Comparison of ENCODE assay signal across 8 mouse cellular contexts in the genomic region with DNA sequence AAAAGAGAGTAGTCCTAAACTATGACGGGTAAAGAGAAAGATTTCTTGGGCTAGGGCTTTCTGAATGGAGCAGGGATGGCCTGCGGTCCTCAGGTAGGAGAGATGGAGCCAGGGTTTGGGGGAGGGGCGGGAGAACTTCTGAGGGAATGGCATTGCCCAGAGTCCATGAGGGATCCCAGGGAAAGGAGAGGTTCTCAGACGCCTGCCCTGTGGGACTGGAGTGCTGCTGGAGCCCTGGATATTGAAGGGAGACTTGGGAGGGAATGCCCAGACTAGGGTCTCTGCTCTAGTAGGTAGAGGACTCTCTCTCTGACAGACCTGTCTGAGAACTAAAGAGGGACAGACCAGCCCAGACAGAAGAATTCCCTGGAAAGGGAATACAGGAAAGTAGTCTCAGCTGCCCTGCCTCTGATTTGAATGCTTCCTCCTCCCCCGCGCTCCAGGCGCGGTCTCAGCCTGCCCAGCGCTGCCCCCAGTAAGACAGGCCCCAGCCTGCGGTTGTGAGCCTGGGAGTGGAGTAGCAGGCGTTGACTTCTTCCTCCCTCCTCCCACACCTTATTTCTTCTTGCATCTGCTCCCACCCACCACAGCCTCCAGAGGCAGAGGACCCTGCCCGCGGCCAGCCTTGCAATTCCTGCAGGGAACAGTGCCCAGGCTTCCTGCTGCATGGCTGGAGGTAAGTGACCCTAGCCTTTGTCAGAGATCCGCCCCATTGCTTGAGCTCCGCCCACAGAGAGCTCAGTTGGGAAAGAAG. TPM values are rescaled to one million over a fixed set of nuclear protein-coding genes. Genes with fewer than 3 reads are reported as not detected.
DNase-seq lines count a peak whose midpoint lies in the region; ATAC-seq and TF ChIP-seq lines count a peak whose summit lies in the region.

No protein-coding gene starts in this region.

- 29% methylated on average over 15 of the region's 15 CpGs for WGBS in bone marrow, adult 2 months
- 10% methylated on average over 9 of the region's 15 CpGs for WGBS in lung, postnatal 0 days

- H3K36me3 ChIP-seq in lung, postnatal 0 days (ENCODE audit: insufficient read depth, low read length), result no peaks in the 10 kb centered on the region
- no peaks in the 10 kb centered on the region for H3K36me3 ChIP-seq in testis, adult 2 months (ENCODE audit: control insufficient read depth, insufficient read depth, low read length)

- H3K9ac ChIP-seq in lung, postnatal 0 days (replicated peaks; ENCODE audit: low read depth), result no peak overlapping the region

- peak; percentile 49 for DNase-seq in 3T3-L1 (ENCODE audit: low read depth, low spot score)
- DNase-seq in heart, adult 8-10 months (ENCODE audit: low spot score), result peak; percentile 74
- DNase-seq in kidney, adult 8-10 months, result peak; percentile 64 to 83
- peak; percentile 67 for DNase-seq in lung, postnatal 0 days (ENCODE audit: low spot score)
- DNase-seq in frontal cortex, postnatal 25 days (ENCODE audit: low spot score in 2 of 2), result no peak

- ATAC-seq in lung, postnatal 0 days, result peak; percentile 76
- ATAC-seq in CD4-positive, CD25-positive, alpha-beta regulatory T cell, adult 4 months, result no peak

- no peak for TF ChIP-seq CTCF in bone marrow, adult 2 months (IDR thresholded peaks at IDR 0.05; ENCODE audit: control insufficient read depth, insufficient read depth, low read length)
- no peak for TF ChIP-seq CTCF in lung, postnatal 0 days (IDR thresholded peaks at IDR 0.05)
- TF ChIP-seq CTCF in testis, adult 2 months (IDR thresholded peaks at IDR 0.05; ENCODE audit: control insufficient read depth, insufficient read depth, insufficient replicate concordance, low read depth, low read length), result no peak

- peak overlapping the region; percentile 10; the same call in 1 of the 2 replicates for H3K27ac ChIP-seq in bone marrow, adult 2 months (ENCODE audit: control insufficient read depth, insufficient read depth, low read depth, low read length, poor library complexity)
- H3K27ac ChIP-seq in lung, postnatal 0 days (ENCODE audit: low read length), result peak overlapping the region; percentile 68
- H3K27ac ChIP-seq in testis, adult 2 months (ENCODE audit: control insufficient read depth, insufficient read depth, low read depth, low read length), result peak overlapping the region; percentile 16; the same call in 1 of the 2 replicates

- peak overlapping the region; percentile 52 for H3K4me2 ChIP-seq in lung, postnatal 0 days (replicated peaks; ENCODE audit: low read depth, low read length)

- peak overlapping the region; percentile 37 for H3K4me3 ChIP-seq in bone marrow, adult 2 months (replicated peaks; ENCODE audit: control insufficient read depth, low read depth, low read length)
- peak overlapping the region; percentile 39 for H3K4me3 ChIP-seq in lung, postnatal 0 days (ENCODE audit: low read depth, low read length)
- H3K4me3 ChIP-seq in testis, adult 2 months (ENCODE audit: control insufficient read depth, low read depth, low read length), result no peak overlapping the region

- H3K9me3 ChIP-seq in lung, postnatal 0 days (ENCODE audit: low read length), result no peaks in the 10 kb centered on the region

- H3K27me3 ChIP-seq in lung, postnatal 0 days (replicated peaks; ENCODE audit: insufficient read depth, low read length), result no peaks in the 10 kb centered on the region
- no peaks in the 10 kb centered on the region for H3K27me3 ChIP-seq in testis, adult 2 months (ENCODE audit: control insufficient read depth, insufficient read depth, low read length)

- TF ChIP-seq POLR2A in bone marrow, adult 2 months (IDR thresholded peaks at IDR 0.05; ENCODE audit: borderline replicate concordance, control insufficient read depth, low read depth, low read length), result no peak
- no peak for TF ChIP-seq POLR2A in testis, adult 2 months (IDR thresholded peaks at IDR 0.05; ENCODE audit: control insufficient read depth, low read depth, low read length)

- TF ChIP-seq EP300 in lung, postnatal 0 days (IDR thresholded peaks at IDR 0.05), result no peak

- no peaks in the 10 kb centered on the region for H3K4me1 ChIP-seq in bone marrow, adult 2 months (ENCODE audit: control insufficient read depth, insufficient read depth, low read length)
- no peaks in the 10 kb centered on the region for H3K4me1 ChIP-seq in lung, postnatal 0 days (ENCODE audit: insufficient read depth, low read depth, low read length)
- H3K4me1 ChIP-seq in testis, adult 2 months (ENCODE audit: control insufficient read depth, insufficient read depth, low read length), result peaks cover 10% of the 10 kb centered on the region

RNA-seq across cellular contexts. Expression of a gene that starts 1.1 kb away (rescaled TPM):
- polyA plus RNA-seq in bone marrow, adult 2 months (2011; ENCODE audit: insufficient read depth, insufficient read length, low replicate concordance, missing spikeins), result 10.7 and 22.4 TPM in 2 replicates
- 10 to 100 TPM; 18.8 to 22.2 (median 19.5) TPM for total RNA-seq in heart, adult 8-10 months (2022)
- 6.5 and 6.9 TPM in 2 replicates for polyA plus RNA-seq in lung, postnatal 0 days (2015; fragmentation: Nextera tagmentation; extraction: Ambion mirVana)
- polyA plus RNA-seq in testis, adult 2 months (2012; rRNA removed), result 1.1 and 1.5 TPM in 2 replicates
- polyA plus RNA-seq in CD4-positive, CD25-positive, alpha-beta regulatory T cell, adult 4 months (2017; shearing (Covaris generic)), result 1 to 10 TPM; 8.3 to 9.4 TPM

RNA-seq across cellular contexts. Expression of a gene that starts 13.0 kb away (rescaled TPM):
- polyA plus RNA-seq in bone marrow, adult 2 months (2011; ENCODE audit: insufficient read depth, insufficient read length, low replicate concordance, missing spikeins), result 5.3 and 33.2 TPM in 2 replicates
- total RNA-seq in heart, adult 8-10 months (2022), result 10 to 100 TPM; 39.8 to 56.9 (median 51.1) TPM
- polyA plus RNA-seq in lung, postnatal 0 days (2015; fragmentation: Nextera tagmentation; extraction: Ambion mirVana), result 238 and 242 TPM in 2 replicates
- polyA plus RNA-seq in testis, adult 2 months (2012; rRNA removed), result 6.2 and 12.9 TPM in 2 replicates
- polyA plus RNA-seq in CD4-positive, CD25-positive, alpha-beta regulatory T cell, adult 4 months (2017; shearing (Covaris generic)), result 100 to 1,000 TPM; 147 to 155 TPM

RNA-seq across cellular contexts. Expression of a gene that starts 19.9 kb away (rescaled TPM):
- polyA plus RNA-seq in bone marrow, adult 2 months (2011; ENCODE audit: insufficient read depth, insufficient read length, low replicate concordance, missing spikeins), result 0.50 and 1.9 TPM in 2 replicates
- 1 to 10 TPM; 2.9 to 5.4 (median 3.8) TPM for total RNA-seq in heart, adult 8-10 months (2022)
- 1.5 and 1.6 TPM in 2 replicates for polyA plus RNA-seq in lung, postnatal 0 days (2015; fragmentation: Nextera tagmentation; extraction: Ambion mirVana)
- 0.28 and 0.33 TPM in 2 replicates for polyA plus RNA-seq in testis, adult 2 months (2012; rRNA removed)
- 1 to 10 TPM; 9.3 TPM for polyA plus RNA-seq in CD4-positive, CD25-positive, alpha-beta regulatory T cell, adult 4 months (2017; shearing (Covaris generic))

RNA-seq across cellular contexts. Expression of a gene that starts 22.8 kb away (rescaled TPM):
- not detected in 2 replicates for polyA plus RNA-seq in bone marrow, adult 2 months (2011; ENCODE audit: insufficient read depth, insufficient read length, low replicate concordance, missing spikeins)
- 10 to 100 TPM; 26.1 to 30.3 (median 28.8) TPM for total RNA-seq in heart, adult 8-10 months (2022)
- 3.5 and 3.7 TPM in 2 replicates for polyA plus RNA-seq in lung, postnatal 0 days (2015; fragmentation: Nextera tagmentation; extraction: Ambion mirVana)
- 0.17 and 0.21 TPM in 2 replicates for polyA plus RNA-seq in testis, adult 2 months (2012; rRNA removed)
- not detected for polyA plus RNA-seq in CD4-positive, CD25-positive, alpha-beta regulatory T cell, adult 4 months (2017; shearing (Covaris generic))

RNA-seq across cellular contexts. Expression of a gene that starts 38.7 kb away (rescaled TPM):
- polyA plus RNA-seq in bone marrow, adult 2 months (2011; ENCODE audit: insufficient read depth, insufficient read length, low replicate concordance, missing spikeins), result 17.6 and 19.1 TPM in 2 replicates
- total RNA-seq in heart, adult 8-10 months (2022), result 10 to 100 TPM; 18.3 to 21.9 (median 21.3) TPM
- polyA plus RNA-seq in lung, postnatal 0 days (2015; fragmentation: Nextera tagmentation; extraction: Ambion mirVana), result 25.9 and 26.1 TPM in 2 replicates
- 3.8 and 4.0 TPM in 2 replicates for polyA plus RNA-seq in testis, adult 2 months (2012; rRNA removed)
- 10 to 100 TPM; 50.8 to 69.7 TPM for polyA plus RNA-seq in CD4-positive, CD25-positive, alpha-beta regulatory T cell, adult 4 months (2017; shearing (Covaris generic))

Comparison
In these comparisons a context has a peak if more than half of its experiments do, and no peak if none do; other contexts are left out.
1. DNase-seq: peak in 3T3-L1 (single experiment), heart, adult 8-10 months (single experiment), kidney, adult 8-10 months (2 of 2) and lung, postnatal 0 days (single experiment); none in frontal cortex, postnatal 25 days (0 of 2).
2. H3K27ac ChIP-seq: peak in every context shown above with its lines; median percentile 68 in lung, postnatal 0 days; 16 in testis, adult 2 months; 10 in bone marrow, adult 2 months.